Mouse (Mus musculus): Measurements from ENCODE around the gene Gpc5. TPM values are rescaled to one million over a fixed set of nuclear protein-coding genes. Genes with fewer than 3 reads are reported as not detected.
"Not testable (repeated sequence)": the region's sequence is repeated elsewhere in the genome, so short reads cannot be mapped to it uniquely, and the experiment has no call there.

Gene Gpc5
- polyA plus RNA-seq, 1 experiment = 3.2 TPM

DNA sequence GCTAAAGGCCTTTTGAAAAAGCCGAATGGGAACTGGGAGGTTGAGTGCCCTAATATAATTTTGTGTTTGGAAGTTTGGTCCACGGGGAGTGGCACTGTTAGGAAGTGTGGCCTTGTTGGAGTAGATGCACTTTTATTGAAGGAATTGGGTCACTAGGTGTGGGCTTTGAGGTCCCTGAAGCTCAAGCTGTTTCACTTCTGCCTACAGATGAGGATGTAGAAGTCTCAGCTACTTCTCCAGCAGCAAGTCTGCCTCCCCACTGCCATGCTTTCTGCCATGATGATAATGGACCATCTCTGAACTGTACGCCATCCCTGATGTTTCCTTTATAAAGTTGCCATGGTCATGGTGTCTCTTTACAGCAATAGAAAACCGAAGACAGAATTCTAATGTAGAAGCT is 34.5 kb upstream of the Gpc5 start:
- TF ChIP-seq POLR2A (IDR thresholded peaks at IDR 0.05; ENCODE audit: borderline replicate concordance, extremely low read depth, insufficient read depth, insufficient read length, poor library complexity, severe bottlenecking) (no peak), CTCF (IDR thresholded peaks at IDR 0.05; ENCODE audit: borderline replicate concordance, extremely low read depth, insufficient read depth, insufficient read length) (no peak)
- no peak for DNase-seq (ENCODE audit: low read depth)

DNA sequence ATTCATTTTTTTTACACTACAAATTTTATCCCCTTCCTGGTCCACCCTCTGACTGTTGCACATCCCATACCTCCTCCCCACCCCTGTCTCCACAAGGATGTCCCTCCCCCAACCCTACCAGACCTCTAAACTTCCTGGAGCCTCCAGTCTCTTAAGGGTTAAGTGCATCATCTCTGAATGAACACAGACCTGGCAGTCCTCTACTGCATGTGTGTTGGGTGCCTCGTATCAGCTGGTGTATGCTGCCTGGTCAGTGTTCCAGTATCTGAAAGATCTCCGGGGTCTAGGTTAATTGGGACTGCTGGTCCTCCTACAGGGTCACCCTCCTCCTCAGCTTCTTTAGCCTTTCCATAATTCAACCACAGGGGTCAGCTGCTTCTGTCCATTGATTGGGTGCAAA is 25.9 kb upstream of the Gpc5 start:
- DNase-seq (ENCODE audit: low read depth) = not testable (repeated sequence)

DNA sequence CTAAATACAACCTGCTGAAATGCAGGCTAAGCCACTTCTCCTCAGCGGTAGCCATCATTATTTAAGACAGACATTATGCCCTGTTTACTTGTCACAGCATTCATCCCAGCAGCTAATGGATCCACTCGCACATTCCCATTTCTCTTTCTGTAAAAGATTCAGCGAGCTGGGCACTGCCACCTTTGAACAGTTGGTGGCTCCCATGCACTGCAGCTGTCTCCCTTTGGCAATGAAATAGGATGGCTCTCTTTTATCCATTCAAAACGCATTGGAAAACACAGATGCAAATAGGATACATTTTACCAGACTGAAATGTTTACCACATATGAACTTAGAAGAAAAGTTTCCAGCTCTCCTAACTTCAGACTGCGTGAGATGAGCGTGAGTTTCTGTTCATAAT is 21.5 kb upstream of the Gpc5 start:
- DNase-seq (ENCODE audit: low read depth) = peak; percentile 82
- TF ChIP-seq CTCF (IDR thresholded peaks at IDR 0.05; ENCODE audit: borderline replicate concordance, extremely low read depth, insufficient read depth, insufficient read length) (peak; percentile 86), POLR2A (IDR thresholded peaks at IDR 0.05; ENCODE audit: borderline replicate concordance, extremely low read depth, insufficient read depth, insufficient read length, poor library complexity, severe bottlenecking) (no peak)

DNA sequence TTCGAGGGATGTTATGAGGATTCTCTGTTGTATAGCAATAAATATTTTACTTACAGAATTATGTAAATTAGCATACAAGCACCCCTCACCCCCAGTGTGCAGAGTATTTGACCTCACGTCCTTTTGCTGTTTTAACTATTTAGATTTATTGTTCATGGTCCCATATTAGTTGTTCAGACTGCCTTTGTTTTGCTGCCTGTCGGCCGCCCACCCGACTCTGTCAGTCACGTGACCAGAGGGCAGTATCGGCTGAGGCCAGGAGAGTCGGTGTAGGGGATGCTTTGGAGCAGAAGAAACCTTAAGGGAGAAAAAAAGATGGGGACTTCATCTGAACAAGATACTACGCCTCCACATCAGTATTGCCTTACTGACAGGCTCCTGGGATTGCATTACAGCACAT is 14.7 kb upstream of the Gpc5 start:
- no peak for DNase-seq (ENCODE audit: low read depth)
- TF ChIP-seq POLR2A (IDR thresholded peaks at IDR 0.05; ENCODE audit: borderline replicate concordance, extremely low read depth, insufficient read depth, insufficient read length, poor library complexity, severe bottlenecking) (no peak), CTCF (IDR thresholded peaks at IDR 0.05; ENCODE audit: borderline replicate concordance, extremely low read depth, insufficient read depth, insufficient read length) (no peak)

DNA sequence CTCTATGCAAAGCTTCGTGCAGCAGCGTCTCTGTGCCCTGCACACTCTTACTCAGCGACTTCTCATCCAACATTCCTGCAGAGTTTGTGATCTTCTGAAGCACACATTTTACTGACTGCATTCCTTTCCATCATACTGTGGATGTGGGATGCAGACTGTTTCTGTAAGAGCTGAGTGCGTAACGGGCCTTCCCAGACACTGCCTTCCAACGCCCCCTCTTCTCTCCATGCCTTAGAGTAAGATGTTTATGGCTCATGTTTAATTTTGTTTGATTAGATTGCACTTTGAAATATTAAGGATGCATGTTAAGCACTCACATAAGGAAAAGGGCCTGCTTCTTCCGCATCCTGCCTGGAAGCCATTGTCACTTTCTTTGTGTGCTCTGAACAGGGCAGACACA is 14.0 kb upstream of the Gpc5 start:
- no peak for DNase-seq (ENCODE audit: low read depth)
- no peak for TF ChIP-seq CTCF (IDR thresholded peaks at IDR 0.05; ENCODE audit: borderline replicate concordance, extremely low read depth, insufficient read depth, insufficient read length)
- no peak for TF ChIP-seq POLR2A (IDR thresholded peaks at IDR 0.05; ENCODE audit: borderline replicate concordance, extremely low read depth, insufficient read depth, insufficient read length, poor library complexity, severe bottlenecking)

DNA sequence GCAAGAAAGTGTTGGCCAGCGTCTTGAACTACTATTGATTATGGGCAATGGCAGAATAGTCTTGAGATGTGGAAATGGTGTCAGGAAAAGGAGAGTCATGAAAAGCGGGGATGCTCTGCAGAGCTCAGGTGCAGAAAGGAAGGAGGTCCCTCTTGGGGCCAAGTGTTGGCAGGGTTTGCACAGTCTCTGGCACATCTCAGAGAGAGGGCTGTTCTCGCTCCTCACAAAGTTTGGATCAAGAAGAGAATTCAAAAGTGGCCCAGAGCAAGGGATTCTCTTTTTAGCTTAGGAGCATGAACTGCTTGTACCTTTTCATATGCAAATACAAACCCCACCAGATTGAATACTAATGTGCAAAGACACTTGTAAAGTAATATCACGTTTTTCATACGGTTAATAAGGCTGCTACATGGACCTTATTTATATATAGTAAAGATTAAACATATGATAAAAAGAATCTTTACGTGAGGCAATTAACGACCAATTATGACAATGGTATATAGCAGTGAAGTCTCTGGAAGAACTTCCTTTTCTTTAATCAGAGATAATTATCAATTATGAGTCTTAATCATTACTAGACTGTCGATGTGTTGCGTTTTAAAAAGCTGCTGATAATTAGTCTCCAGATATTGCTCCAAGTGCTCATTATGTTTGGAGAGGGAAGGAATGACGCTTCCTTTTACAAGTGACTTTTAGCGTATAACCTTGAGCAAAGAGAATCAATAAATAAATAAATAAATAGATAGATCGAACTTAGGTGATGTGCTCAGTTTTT is 10.1 kb upstream of the Gpc5 start:
- TF ChIP-seq POLR2A (IDR thresholded peaks at IDR 0.05; ENCODE audit: borderline replicate concordance, extremely low read depth, insufficient read depth, insufficient read length, poor library complexity, severe bottlenecking) (no peak), CTCF (IDR thresholded peaks at IDR 0.05; ENCODE audit: borderline replicate concordance, extremely low read depth, insufficient read depth, insufficient read length) (no peak)
- peak; percentile 71 for DNase-seq (ENCODE audit: low read depth)

DNA sequence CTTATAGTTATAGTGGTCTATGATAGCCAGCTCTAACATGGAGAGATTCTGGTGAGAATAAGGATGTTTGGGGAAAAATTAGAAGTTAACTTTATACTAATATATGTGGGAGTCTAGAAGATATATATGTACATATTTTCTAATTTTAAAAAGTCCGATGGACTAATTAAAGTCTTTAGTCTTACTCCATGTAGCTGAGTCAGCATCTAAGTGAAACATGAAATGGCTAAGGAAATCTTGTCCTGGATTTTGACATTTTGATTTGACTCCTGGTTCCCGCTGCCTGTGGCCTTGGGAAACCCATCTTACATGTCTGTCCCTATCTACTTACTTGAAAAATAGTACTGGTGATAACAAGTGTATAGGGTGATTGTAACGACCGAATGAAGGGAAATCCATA is 1.5 kb upstream of the Gpc5 start:
- DNase-seq (ENCODE audit: low read depth) = no peak
- TF ChIP-seq POLR2A (IDR thresholded peaks at IDR 0.05; ENCODE audit: borderline replicate concordance, extremely low read depth, insufficient read depth, insufficient read length, poor library complexity, severe bottlenecking) = no peak

DNA sequence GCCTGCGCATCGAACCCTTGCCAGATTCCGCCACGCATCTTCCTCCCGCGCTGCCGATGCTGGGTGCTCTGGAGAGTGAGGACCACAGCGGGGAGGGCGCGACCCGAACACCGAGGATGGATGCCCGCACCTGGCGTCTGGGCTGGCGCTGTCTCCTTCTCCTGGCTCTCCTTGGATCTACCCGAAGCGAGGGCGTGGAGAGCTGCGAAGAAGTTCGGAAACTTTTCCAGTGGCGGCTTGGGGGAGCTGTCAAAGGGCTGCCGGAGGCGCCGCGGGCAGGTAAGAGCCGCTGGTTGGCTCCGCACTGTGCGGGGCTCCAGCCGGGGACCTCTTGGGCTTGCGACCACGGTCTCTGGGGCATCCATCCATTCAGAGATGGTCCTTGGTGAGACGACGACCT is 495 bp downstream of the Gpc5 start:
- no peak for TF ChIP-seq POLR2A (IDR thresholded peaks at IDR 0.05; ENCODE audit: borderline replicate concordance, extremely low read depth, insufficient read depth, insufficient read length, poor library complexity, severe bottlenecking)
- TF ChIP-seq CTCF (IDR thresholded peaks at IDR 0.05; ENCODE audit: borderline replicate concordance, extremely low read depth, insufficient read depth, insufficient read length) = no peak
- DNase-seq (ENCODE audit: low read depth) = no peak

DNA sequence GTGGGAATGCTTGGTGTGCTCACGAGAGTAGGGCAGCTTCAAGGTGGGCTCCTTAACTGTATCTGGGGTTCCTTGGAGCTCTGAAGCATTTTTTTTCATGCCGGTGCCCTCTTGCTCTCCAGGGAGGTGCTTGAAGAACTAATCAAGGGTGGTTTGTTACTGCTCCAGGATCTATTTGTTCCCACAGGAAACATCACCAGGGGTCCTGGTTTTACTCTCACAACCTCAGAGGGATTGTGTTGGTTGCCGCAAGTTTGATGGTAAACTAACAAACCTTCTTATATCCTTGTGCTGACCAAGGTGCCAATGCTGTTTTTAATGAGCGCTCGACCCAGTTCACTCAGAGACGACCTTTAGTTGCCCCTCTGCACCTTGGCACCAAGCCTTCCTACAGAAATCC is 937 bp downstream of the Gpc5 start:
- no peak for DNase-seq (ENCODE audit: low read depth)
- TF ChIP-seq CTCF (IDR thresholded peaks at IDR 0.05; ENCODE audit: borderline replicate concordance, extremely low read depth, insufficient read depth, insufficient read length) = no peak
- TF ChIP-seq POLR2A (IDR thresholded peaks at IDR 0.05; ENCODE audit: borderline replicate concordance, extremely low read depth, insufficient read depth, insufficient read length, poor library complexity, severe bottlenecking) = no peak

DNA sequence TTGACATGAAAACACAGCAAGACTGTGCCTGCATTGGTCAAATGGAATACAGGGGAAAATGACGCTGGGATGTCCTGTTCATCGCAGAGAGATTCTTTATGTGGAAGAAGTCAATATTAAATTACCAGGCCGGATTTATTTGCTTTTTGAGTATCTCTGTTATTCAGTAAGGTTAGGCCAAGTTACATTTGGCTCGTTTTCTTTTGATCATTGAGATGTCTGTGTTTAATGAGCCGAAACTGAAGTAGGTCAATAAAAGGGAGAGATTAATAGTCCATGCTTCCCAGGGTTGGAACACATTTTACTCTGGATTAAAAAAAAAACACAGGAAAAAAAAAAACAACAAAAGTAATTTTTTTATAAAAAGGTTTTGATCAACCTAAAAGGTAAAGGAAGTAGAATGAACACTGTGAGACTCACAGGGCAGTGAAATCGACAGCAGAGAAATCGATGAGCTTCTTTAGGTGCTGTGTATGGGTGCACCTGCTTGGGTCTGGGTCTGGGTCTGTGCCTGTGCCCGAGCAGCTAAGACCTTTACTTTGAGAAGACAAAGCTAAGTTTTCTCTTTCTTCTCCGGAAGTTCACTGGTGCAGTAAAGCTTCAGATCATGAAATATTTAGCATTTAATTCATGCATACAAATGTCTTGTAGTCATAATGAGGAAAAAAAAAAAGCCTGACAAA is 8.7 kb downstream of the Gpc5 start:
- TF ChIP-seq POLR2A (IDR thresholded peaks at IDR 0.05; ENCODE audit: borderline replicate concordance, extremely low read depth, insufficient read depth, insufficient read length, poor library complexity, severe bottlenecking) (no peak), CTCF (IDR thresholded peaks at IDR 0.05; ENCODE audit: borderline replicate concordance, extremely low read depth, insufficient read depth, insufficient read length) (no peak)
- no peak for DNase-seq (ENCODE audit: low read depth)

DNA sequence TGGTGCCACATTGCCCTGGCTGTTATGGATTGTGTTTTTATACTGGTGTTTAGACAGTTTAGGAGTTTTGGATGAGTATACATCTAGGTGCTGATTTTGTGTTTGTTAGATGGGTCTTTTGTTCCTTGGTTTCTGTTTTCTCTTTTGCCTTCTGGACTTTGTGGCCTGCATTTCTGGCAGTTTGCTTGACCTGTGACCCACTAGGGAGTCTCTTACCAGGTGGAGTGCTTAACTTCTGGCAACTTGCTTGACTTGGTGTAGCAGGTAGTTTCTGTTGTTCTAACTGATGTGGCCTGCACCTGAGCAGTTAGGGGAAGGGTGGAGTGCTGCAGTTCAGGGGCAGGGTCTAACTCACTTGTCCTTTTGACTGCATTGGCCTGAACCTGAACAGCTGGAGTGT is 14.3 kb downstream of the Gpc5 start:
- TF ChIP-seq POLR2A (IDR thresholded peaks at IDR 0.05; ENCODE audit: borderline replicate concordance, extremely low read depth, insufficient read depth, insufficient read length, poor library complexity, severe bottlenecking) = no peak
- no peak for TF ChIP-seq CTCF (IDR thresholded peaks at IDR 0.05; ENCODE audit: borderline replicate concordance, extremely low read depth, insufficient read depth, insufficient read length)
- no peak for DNase-seq (ENCODE audit: low read depth)

DNA sequence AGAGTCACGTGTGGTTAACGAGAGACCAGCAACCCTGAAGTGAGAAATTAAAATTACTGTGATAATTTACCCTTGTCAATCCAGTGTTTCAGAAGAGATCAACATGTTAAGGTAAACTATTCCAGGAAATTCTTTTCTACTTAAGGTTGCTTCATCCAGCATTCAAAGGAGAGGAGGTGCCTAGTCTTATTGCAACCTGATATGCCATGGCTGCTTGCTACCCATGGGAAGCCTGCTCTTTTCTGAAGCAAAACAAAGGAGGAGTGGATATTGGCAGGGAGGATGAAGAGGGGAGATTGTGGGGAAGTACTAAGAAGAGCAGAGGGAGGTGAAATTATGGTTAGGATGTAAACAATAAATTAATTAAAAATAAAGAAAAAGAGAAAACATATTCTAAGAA is 15.5 kb downstream of the Gpc5 start:
- no peak for TF ChIP-seq CTCF (IDR thresholded peaks at IDR 0.05; ENCODE audit: borderline replicate concordance, extremely low read depth, insufficient read depth, insufficient read length)
- no peak for TF ChIP-seq POLR2A (IDR thresholded peaks at IDR 0.05; ENCODE audit: borderline replicate concordance, extremely low read depth, insufficient read depth, insufficient read length, poor library complexity, severe bottlenecking)
- no peak for DNase-seq (ENCODE audit: low read depth)

Measured in brain, embryonic 14.5 days (tissue).